ENCODE assay signal across 9 mouse cellular contexts in the genomic region with DNA sequence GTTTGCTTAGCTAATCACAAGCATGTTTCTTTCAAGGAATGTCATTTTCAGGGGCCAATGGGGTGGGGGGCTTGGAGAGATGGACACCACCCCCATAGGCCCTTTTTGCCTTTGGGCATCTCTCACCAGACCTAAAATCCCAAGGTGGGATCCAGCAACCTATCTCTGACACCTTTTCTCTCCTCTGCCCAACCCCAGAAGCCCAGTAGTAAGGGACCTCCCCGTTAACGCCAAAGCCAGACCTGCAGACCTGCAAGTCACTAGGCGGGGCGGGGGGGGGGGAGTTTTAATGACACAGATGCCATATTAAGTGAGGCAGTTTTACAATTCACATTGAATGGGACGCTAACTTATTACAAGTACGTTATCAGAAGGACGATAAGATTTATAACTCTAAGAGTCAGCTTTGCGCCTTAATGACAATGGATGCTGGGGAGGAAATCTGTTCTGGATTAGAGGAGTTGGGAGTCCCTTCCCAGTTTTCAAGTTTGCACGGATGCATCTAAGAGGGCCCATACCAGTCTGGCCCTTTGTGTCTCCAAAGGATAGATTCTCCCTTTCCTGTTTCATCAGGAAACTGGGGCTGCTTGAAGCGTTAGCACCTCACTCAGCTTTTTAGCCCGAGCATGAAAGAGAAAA. TPM values are rescaled to one million over a fixed set of nuclear protein-coding genes. Genes with fewer than 3 reads are reported as not detected.
DNase-seq lines count a peak whose midpoint lies in the region; ATAC-seq lines count a peak whose summit lies in the region.
"Had no signal": no experiment of that assay in that cellular context is flagged by ENCODE, and none has a peak within 500 bp of the region (broad histone marks: within the 10 kb centered on the region; RNA-seq: fewer than 3 reads in every experiment).

No protein-coding gene starts in this region.

- peak overlapping the region; percentile 58 for H3K4me3 ChIP-seq in kidney, embryonic 15.5 days (replicated peaks)
- H3K4me3 ChIP-seq in forebrain, embryonic 11.5 days (ENCODE audit: low read depth, low read length), result peak overlapping the region; percentile 59
- no peak overlapping the region for H3K4me3 ChIP-seq in intestine, embryonic 16.5 days (ENCODE audit: low read length)
- H3K4me3 ChIP-seq in neural tube, embryonic 11.5 days (ENCODE audit: low read depth, low read length), result peak overlapping the region; percentile 62

- peak overlapping the region; percentile 94 for H3K27ac ChIP-seq in kidney, embryonic 15.5 days
- H3K27ac ChIP-seq in forebrain, embryonic 11.5 days (ENCODE audit: low read depth, low read length), result peak overlapping the region; percentile 96
- H3K27ac ChIP-seq in intestine, embryonic 16.5 days (ENCODE audit: low read length), result no peak overlapping the region
- H3K27ac ChIP-seq in neural tube, embryonic 11.5 days (ENCODE audit: low read depth, low read length), result peak overlapping the region; percentile 98

- H3K36me3 ChIP-seq in kidney, embryonic 15.5 days, result peaks cover 8% of the 10 kb centered on the region; the same call in 1 of the 2 replicates
- no peaks in the 10 kb centered on the region for H3K36me3 ChIP-seq in forebrain, embryonic 11.5 days (ENCODE audit: control insufficient read depth, insufficient read depth, low read length)
- H3K36me3 ChIP-seq in intestine, embryonic 16.5 days (ENCODE audit: control insufficient read depth, insufficient read depth, low read length), result no peaks in the 10 kb centered on the region
- H3K36me3 ChIP-seq in neural tube, embryonic 11.5 days (ENCODE audit: control insufficient read depth, insufficient read depth, low read length), result no peaks in the 10 kb centered on the region

- no peak for DNase-seq in kidney, adult 11 months
- DNase-seq in forebrain, embryonic 11.5 days (ENCODE audit: low spot score), result peak; percentile 58
- DNase-seq in neural tube, embryonic 11.5 days (ENCODE audit: low spot score), result peak; percentile 19
- DNase-seq in right cerebral cortex, adult 2 months (ENCODE audit: low spot score in 2 of 2), result no peak
- DNase-seq in layer of hippocampus, adult 8-10 months (ENCODE audit: low spot score in 2 of 2), result no peak
- DNase-seq: cerebellum, postnatal 25 days had no signal

- 16% methylated on average over 11 of the region's 11 CpGs for WGBS in kidney, embryonic 15.5 days
- 5% methylated on average over 11 of the region's 11 CpGs for WGBS in forebrain, embryonic 11.5 days
- 41% methylated on average over 11 of the region's 11 CpGs for WGBS in intestine, embryonic 16.5 days
- 6% methylated on average over 11 of the region's 11 CpGs for WGBS in neural tube, embryonic 11.5 days

- H3K9ac ChIP-seq in kidney, embryonic 15.5 days, result peak overlapping the region; percentile 75
- peak overlapping the region; percentile 91 for H3K9ac ChIP-seq in forebrain, embryonic 11.5 days (ENCODE audit: low read length)
- 0 out of 2 replicates have a peak overlapping the region, but pooled peaks have one; percentile 0 for H3K9ac ChIP-seq in intestine, embryonic 16.5 days (ENCODE audit: low read depth, low read length)
- peak overlapping the region; percentile 91 for H3K9ac ChIP-seq in neural tube, embryonic 11.5 days (ENCODE audit: low read length)

- peak overlapping the region; percentile 73 for H3K4me2 ChIP-seq in kidney, embryonic 15.5 days
- H3K4me2 ChIP-seq in forebrain, embryonic 11.5 days (ENCODE audit: low read depth, low read length, severe bottlenecking), result peak overlapping the region; percentile 92
- H3K4me2 ChIP-seq in intestine, embryonic 16.5 days (ENCODE audit: low read depth, low read length), result no peak overlapping the region
- H3K4me2 ChIP-seq in neural tube, embryonic 11.5 days (ENCODE audit: low read depth), result peak overlapping the region; percentile 85

- no peaks in the 10 kb centered on the region for H3K27me3 ChIP-seq in kidney, embryonic 15.5 days
- H3K27me3 ChIP-seq in forebrain, embryonic 11.5 days (ENCODE audit: control insufficient read depth, insufficient read depth, low read length), result peaks cover 50% of the 10 kb centered on the region
- H3K27me3 ChIP-seq in intestine, embryonic 16.5 days (replicated peaks; ENCODE audit: control insufficient read depth, insufficient read depth, low read length), result no peaks in the 10 kb centered on the region
- H3K27me3 ChIP-seq in neural tube, embryonic 11.5 days (ENCODE audit: control insufficient read depth, insufficient read depth, low read length), result no peaks in the 10 kb centered on the region

- no peak for ATAC-seq in kidney, embryonic 15.5 days (replicated peaks; ENCODE audit: low FRiP score)
- ATAC-seq in forebrain, embryonic 11.5 days (replicated peaks; ENCODE audit: low FRiP score), result no peak
- ATAC-seq in intestine, embryonic 16.5 days, result no peak
- ATAC-seq in neural tube, embryonic 11.5 days (ENCODE audit: insufficient read depth, low FRiP score, low TSS enrichment), result no peak
- ATAC-seq in cerebellum, adult (ENCODE audit: insufficient number of reproducible peaks, low FRiP score, low TSS enrichment), result no peak

- H3K4me1 ChIP-seq in kidney, embryonic 15.5 days, result peaks cover 70% of the 10 kb centered on the region
- peaks cover 23% of the 10 kb centered on the region for H3K4me1 ChIP-seq in forebrain, embryonic 11.5 days (replicated peaks; ENCODE audit: control insufficient read depth, insufficient read depth, low read length)
- H3K4me1 ChIP-seq in intestine, embryonic 16.5 days (ENCODE audit: control insufficient read depth, insufficient read depth, low read length), result peaks cover 19% of the 10 kb centered on the region
- peaks cover 46% of the 10 kb centered on the region for H3K4me1 ChIP-seq in neural tube, embryonic 11.5 days (ENCODE audit: control insufficient read depth, insufficient read depth, low read length)

- H3K9me3 ChIP-seq in kidney, embryonic 15.5 days (replicated peaks), result no peaks in the 10 kb centered on the region
- H3K9me3 ChIP-seq in forebrain, embryonic 11.5 days (ENCODE audit: control insufficient read depth, low read length), result no peaks in the 10 kb centered on the region
- no peaks in the 10 kb centered on the region for H3K9me3 ChIP-seq in intestine, embryonic 16.5 days (ENCODE audit: control insufficient read depth, low read length)
- no peaks in the 10 kb centered on the region for H3K9me3 ChIP-seq in neural tube, embryonic 11.5 days (ENCODE audit: control insufficient read depth, low read length)

RNA-seq across cellular contexts. Expression of gene Nr2f2, which starts 17.4 kb away (rescaled TPM):
- 230 and 240 TPM in 2 replicates for polyA plus RNA-seq in kidney, embryonic 15.5 days (2015; fragmentation: Nextera tagmentation; extraction: Ambion mirVana)
- 124 and 137 TPM in 2 replicates for polyA plus RNA-seq in forebrain, embryonic 11.5 days (2014; fragmentation: Nextera tagmentation; extraction: Ambion mirVana)
- polyA plus RNA-seq in intestine, embryonic 16.5 days (2015; fragmentation: Nextera tagmentation; extraction: Ambion mirVana), result 22.2 and 24.6 TPM in 2 replicates
- 88.5 and 95.9 TPM in 2 replicates for polyA plus RNA-seq in neural tube, embryonic 11.5 days (2014; fragmentation: Nextera tagmentation; extraction: Ambion mirVana)
- 10 to 100 TPM; 40.5 to 53.3 (median 45.9) TPM for total RNA-seq in layer of hippocampus, adult 8-10 months (2022)

Comparison
In these comparisons a context has a peak if more than half of its experiments do, and no peak if none do; other contexts are left out.
1. H3K9ac ChIP-seq: peak in every context shown above with its lines; median percentile 91 in forebrain, embryonic 11.5 days; 91 in neural tube, embryonic 11.5 days; 75 in kidney, embryonic 15.5 days; 0 in intestine, embryonic 16.5 days.
2. DNase-seq: peak in forebrain, embryonic 11.5 days (single experiment) and neural tube, embryonic 11.5 days (single experiment); none in kidney, adult 11 months (single experiment), right cerebral cortex, adult 2 months (0 of 2) and layer of hippocampus, adult 8-10 months (0 of 2).